Mouse (Mus musculus): ENCODE data around the gene Leng8. TPM values are rescaled to one million over a fixed set of nuclear protein-coding genes. Genes with fewer than 3 reads are reported as not detected.

The Leng8 gene
- polyA plus RNA-seq, 1 experiment from 2014 or later: 20.1 TPM

GRCm38 (mm10) chr7:4165286-4165685 lies 28.4 kb downstream of the Leng8 start:
- H3K27me3 ChIP-seq: no peaks in the 10 kb centered on the region
- H3K4me3 ChIP-seq (replicated peaks): 0 out of 2 replicates have a peak overlapping the region, but pooled peaks have one; percentile 49
- no peak overlapping the region for H3K9ac ChIP-seq
- no peaks in the 10 kb centered on the region for H3K9me3 ChIP-seq (replicated peaks)
- peaks cover 15% of the 10 kb centered on the region for H3K4me1 ChIP-seq (replicated peaks)
- peak overlapping the region; percentile 57 for H3K4me2 ChIP-seq
- no peaks in the 10 kb centered on the region for H3K36me3 ChIP-seq (replicated peaks)
- ATAC-seq (ENCODE audit: insufficient read depth): no peak
- 21% methylated on average over 3 of the region's 3 CpGs for WGBS (ENCODE audit: insufficient replicate concordance)
- no peak overlapping the region for H3K27ac ChIP-seq (replicated peaks)

GRCm38 (mm10) chr7:4167098-4167497 lies 30.3 kb downstream of the Leng8 start:
- Histone ChIP-seq H3K36me3 (replicated peaks) (no peaks in the 10 kb centered on the region), H3K4me3 (replicated peaks) (no peak overlapping the region), H3K4me2 (no peak overlapping the region), H3K9me3 (replicated peaks) (no peaks in the 10 kb centered on the region), H3K27ac (replicated peaks) (no peak overlapping the region), H3K27me3 (no peaks in the 10 kb centered on the region), H3K9ac (no peak overlapping the region), H3K4me1 (replicated peaks) (peaks cover 15% of the 10 kb centered on the region)
- ATAC-seq (ENCODE audit: insufficient read depth): no peak

DNA sequence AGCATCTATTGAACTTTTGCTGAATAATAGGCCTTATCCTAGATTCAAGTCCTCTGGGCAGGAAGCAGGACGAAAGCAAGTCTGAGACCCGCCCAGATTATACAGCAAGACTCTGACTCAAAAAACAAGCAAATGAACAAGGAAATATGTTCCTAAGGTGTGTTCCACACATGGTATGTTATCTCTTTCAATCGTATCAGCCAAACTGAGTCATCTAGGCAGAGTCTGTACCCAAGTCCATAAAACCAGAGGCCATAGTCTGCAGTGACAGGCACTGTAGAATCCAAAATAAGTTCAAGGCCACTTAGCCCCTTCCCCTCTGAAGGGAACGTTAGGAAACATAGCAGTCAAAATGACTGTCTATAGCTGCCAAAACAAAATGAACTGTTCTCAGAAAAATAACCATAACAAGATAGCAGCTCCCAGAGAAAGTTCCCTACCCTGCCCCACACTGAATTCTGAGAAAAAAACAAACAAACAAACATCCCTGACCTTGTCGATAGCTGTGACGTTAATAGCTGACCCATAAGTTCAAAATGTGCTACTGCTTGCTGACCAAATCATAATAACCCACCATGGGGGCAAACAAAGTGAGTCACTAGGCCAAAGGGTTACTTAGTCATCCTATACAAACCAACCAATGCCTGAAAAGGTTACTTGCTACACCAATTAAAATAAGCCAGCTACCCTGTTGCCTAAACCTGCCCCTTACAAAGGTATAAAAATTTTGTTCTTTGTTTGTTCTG lies 33.5 kb downstream of the Leng8 start:
- H3K36me3 ChIP-seq (replicated peaks): no peaks in the 10 kb centered on the region
- no peaks in the 10 kb centered on the region for H3K9me3 ChIP-seq (replicated peaks)
- no peak overlapping the region for H3K27ac ChIP-seq (replicated peaks)
- H3K27me3 ChIP-seq: no peaks in the 10 kb centered on the region
- no peak overlapping the region for H3K9ac ChIP-seq
- no peak for ATAC-seq (ENCODE audit: insufficient read depth)
- H3K4me1 ChIP-seq (replicated peaks): 0 out of 2 replicates have a peak, but pooled peaks cover 1% of the 10 kb centered on the region
- H3K4me2 ChIP-seq: no peak overlapping the region
- WGBS (ENCODE audit: insufficient replicate concordance): 50% methylated on average over 6 of the region's 6 CpGs
- H3K4me3 ChIP-seq (replicated peaks): no peak overlapping the region

GRCm38 (mm10) chr7:4178438-4178837 lies 41.6 kb downstream of the Leng8 start:
- H3K4me3 ChIP-seq (replicated peaks): no peak overlapping the region
- WGBS (ENCODE audit: insufficient replicate concordance): 44% methylated on average over 3 of the region's 3 CpGs
- no peak for ATAC-seq (ENCODE audit: insufficient read depth)
- H3K9ac ChIP-seq: no peak overlapping the region
- H3K4me2 ChIP-seq: no peak overlapping the region
- H3K27me3 ChIP-seq: no peaks in the 10 kb centered on the region
- no peaks in the 10 kb centered on the region for H3K36me3 ChIP-seq (replicated peaks)
- H3K9me3 ChIP-seq (replicated peaks): no peaks in the 10 kb centered on the region
- H3K27ac ChIP-seq (replicated peaks): no peak overlapping the region
- no peaks in the 10 kb centered on the region for H3K4me1 ChIP-seq (replicated peaks)

Other genes with a start within 250 kb of the Leng8 start
- 1.1 and 1.6 TPM in 2 replicates for gene Gm14548, start 238.9 kb upstream of the Leng8 start, polyA plus RNA-seq (2015; fragmentation: Nextera tagmentation; extraction: Ambion mirVana)
- gene Lilra6, start 221.5 kb upstream of the Leng8 start, polyA plus RNA-seq (2015; fragmentation: Nextera tagmentation; extraction: Ambion mirVana): 0.97 and 1.3 TPM in 2 replicates
- 2.2 and 2.5 TPM in 2 replicates for gene Lair1, start 73.8 kb upstream of the Leng8 start, polyA plus RNA-seq (2015; fragmentation: Nextera tagmentation; extraction: Ambion mirVana)
- gene Ttyh1, start 17.6 kb upstream of the Leng8 start, polyA plus RNA-seq (2015; fragmentation: Nextera tagmentation; extraction: Ambion mirVana): 0.38 and 0.39 TPM in 2 replicates
- gene Leng9, start 13.3 kb downstream of the Leng8 start, polyA plus RNA-seq (2015; fragmentation: Nextera tagmentation; extraction: Ambion mirVana): 0.98 TPM in 2 replicates
- 6.1 and 6.3 TPM in 2 replicates for gene Cdc42ep5, start 27.8 kb downstream of the Leng8 start, polyA plus RNA-seq (2015; fragmentation: Nextera tagmentation; extraction: Ambion mirVana)
- gene Lilra5, start 100.7 kb downstream of the Leng8 start, polyA plus RNA-seq (2015; fragmentation: Nextera tagmentation; extraction: Ambion mirVana): 0.62 and 0.76 TPM in 2 replicates
- gene Ncr1, start 200.7 kb downstream of the Leng8 start, polyA plus RNA-seq (2015; fragmentation: Nextera tagmentation; extraction: Ambion mirVana): 0.21 TPM in 1 of 2 replicates, not detected in the other